Mouse (Mus musculus): Measurements from ENCODE around the gene Apoa2.

The Apoa2 gene

GRCm38 (mm10) chr1:171224857-171225256 lies at the start of gene Apoa2:
TSS of gene Apoa2 (plus strand) at chr1:171225054.
- no peak for DNase-seq (ENCODE audit: low read depth)

DNA sequence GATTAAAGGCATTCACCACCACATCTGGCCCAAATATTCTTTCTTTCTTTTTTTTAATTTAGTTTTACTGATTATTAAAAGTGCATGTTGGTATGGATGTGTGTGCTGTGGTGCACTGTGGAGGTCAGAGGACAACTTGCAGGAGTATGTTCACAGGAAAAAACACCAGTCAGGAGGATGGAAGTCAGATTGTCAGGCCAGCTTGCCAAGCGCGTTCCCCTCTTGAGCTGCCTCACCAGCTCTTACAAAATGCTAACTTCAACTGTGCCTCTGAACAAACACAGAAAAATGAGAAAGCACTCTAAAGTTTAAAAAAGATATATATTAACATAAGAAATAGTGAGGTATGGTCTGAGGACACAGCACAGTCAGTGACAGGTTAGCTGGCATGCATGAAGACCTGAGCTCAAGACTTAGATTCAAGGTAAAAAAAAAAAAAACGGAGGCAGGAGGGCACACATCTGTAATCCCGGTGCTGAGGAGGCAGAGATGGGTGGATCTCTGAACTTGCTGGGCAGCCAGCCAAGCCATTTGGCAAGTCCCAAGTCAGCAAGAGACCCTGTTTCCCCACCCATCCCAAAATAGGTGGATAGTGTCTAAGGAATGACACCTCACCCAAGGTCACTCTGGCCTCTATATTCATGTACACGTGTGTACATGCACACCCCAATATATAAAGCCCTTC lies 45.2 kb upstream of the Apoa2 start:
- DNase-seq (ENCODE audit: low read depth), result no peak

DNA sequence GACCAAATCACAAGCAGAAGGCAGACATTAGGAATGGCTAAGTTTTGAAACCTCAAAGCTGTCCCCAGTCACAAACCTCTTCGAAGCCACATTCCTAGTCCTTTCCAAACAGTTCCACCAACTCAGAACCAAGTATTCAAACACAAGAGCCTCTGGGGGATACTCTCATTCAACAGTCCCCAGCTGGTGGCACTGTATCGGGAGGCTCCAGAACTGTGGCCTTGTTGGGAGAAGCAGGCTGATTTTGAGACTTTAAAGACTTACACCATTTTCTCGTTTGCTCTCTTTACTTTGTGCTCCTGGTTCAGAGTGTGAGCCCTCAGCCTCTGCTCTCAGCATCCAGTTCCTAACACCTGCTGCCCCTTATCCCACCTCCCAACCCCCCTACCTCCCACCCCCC lies 41.8 kb upstream of the Apoa2 start:
- DNase-seq (ENCODE audit: low read depth), result no peak

GRCm38 (mm10) chr1:171183620-171184019 lies 41.2 kb upstream of the Apoa2 start:
- no peak for DNase-seq (ENCODE audit: low read depth)

GRCm38 (mm10) chr1:171184314-171184713 lies 40.5 kb upstream of the Apoa2 start:
- DNase-seq (ENCODE audit: low read depth), result peak; percentile 71

- no peak for DNase-seq (ENCODE audit: low read depth)
These were observed 39.2 kb upstream of the Apoa2 start for GRCm38 (mm10) chr1:171185655-171186054.

DNA sequence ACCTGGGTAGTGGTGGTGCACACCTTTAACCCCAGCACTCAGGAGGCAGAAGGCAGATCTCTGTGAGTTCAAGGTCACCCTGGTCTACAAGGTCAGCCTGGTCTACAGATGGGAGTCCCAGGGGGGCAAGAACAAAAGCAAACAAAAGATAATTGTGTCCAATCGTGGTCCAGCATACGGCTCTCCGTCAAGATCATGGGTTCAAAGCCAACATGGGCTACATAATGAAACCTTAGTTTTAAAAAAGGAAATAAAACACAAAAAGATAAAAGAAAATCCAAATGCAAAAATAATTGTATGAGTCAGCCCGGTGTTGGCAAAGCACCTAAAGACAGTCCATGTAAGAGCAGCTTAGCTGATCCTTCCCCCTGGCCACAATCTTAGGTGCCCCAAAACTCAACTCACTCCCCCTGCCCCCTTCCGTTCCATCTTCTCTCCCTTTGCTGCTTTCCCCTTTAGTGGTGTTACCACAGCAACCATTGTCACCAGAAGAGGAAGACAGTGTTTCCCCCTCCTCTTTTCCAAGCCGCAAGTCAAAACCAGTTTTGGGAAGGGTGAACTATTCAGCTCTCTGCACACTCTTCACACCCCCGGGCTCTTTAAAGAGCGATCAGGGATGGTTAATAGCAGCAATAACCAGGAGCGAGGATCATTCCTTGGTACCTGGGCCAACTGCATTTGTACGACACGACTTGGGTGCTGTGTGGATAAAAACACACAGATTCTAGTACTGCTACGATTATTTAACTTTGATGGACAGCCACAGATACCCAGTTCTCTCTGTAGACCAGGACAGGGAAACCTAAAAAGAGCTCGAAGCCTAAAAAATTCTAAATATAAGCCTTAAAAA lies 36.8 kb upstream of the Apoa2 start:
- peak; percentile 14 for DNase-seq (ENCODE audit: low read depth)

- peak; percentile 35 for DNase-seq (ENCODE audit: low read depth)
These were observed 35.8 kb upstream of the Apoa2 start for GRCm38 (mm10) chr1:171189046-171189445.

GRCm38 (mm10) chr1:171189476-171190114 lies 35.3 kb upstream of the Apoa2 start:
- peak; percentile 61 for DNase-seq (ENCODE audit: low read depth)

- DNase-seq (ENCODE audit: low read depth), result no peak
These were observed 34.0 kb upstream of the Apoa2 start for GRCm38 (mm10) chr1:171190832-171191231.

GRCm38 (mm10) chr1:171192283-171192682 lies 32.6 kb upstream of the Apoa2 start:
- no peak for DNase-seq (ENCODE audit: low read depth)

DNA sequence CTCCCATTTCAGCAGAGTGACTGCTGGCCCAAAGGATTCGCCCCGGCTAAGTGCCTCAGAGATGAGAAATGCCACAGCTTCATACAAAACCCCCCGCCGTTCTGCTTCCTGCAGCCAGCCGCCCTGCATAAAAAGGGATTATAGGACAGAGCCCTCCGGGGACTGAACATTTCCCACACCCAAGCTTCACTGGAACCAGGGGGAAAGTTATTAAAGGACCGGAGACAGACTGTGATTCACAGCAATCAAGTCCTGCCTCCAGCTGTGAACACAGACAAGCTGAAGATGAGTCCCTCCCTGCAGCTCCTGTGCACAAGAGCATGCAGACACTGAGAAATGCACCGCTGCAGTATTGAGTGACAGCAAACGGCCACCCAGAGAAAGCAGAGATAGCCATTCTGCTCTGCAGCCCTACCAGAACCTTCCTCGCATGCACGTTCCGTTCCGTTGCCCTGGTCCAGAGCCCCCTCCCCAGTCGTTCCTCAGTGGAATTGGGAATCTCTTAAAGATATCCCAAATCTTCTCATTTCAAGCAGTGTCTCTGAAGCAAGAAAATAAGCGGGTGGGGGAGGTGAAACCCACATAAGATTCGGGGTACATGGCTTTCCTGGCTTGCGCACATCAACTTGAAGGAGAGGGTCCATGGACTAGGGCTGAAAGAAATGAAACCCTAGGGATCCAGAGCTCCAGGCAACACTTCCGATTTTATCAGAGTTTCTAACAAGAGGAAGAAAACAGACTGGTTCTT lies 31.6 kb upstream of the Apoa2 start:
- DNase-seq (ENCODE audit: low read depth), result no peak

- DNase-seq (ENCODE audit: low read depth), result no peak
These were observed 30.7 kb upstream of the Apoa2 start for GRCm38 (mm10) chr1:171193911-171194830.

- DNase-seq (ENCODE audit: low read depth), result no peak
These were observed 29.6 kb upstream of the Apoa2 start for GRCm38 (mm10) chr1:171195046-171195822.

DNA sequence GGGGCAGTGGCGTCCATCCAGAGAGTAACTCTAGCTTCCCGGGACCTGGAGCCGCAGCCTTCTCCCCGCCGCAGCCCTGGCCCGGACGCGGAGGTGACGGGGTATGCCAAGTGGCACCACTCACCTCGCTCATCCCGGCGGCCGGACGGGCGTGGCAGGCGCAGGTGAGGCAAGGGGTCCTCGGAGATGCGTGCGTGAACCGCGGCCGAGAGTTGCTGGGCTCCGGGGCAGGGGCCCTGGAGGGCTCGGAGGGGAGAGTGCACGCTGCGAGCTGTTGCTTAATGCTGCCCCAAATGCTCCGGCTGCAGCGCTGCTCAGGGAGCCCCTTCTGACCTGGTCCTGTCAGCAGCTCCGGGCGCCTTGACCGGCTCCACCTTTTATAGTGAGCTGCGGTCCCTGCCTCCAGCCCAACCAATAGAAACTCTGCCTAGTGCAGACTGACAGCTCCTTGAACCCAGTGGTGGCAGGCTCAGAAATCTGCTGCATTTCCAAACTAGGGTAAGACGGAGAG lies 28.9 kb upstream of the Apoa2 start, which contains the start of gene Pcp4l1:
Gene Pcp4l1, minus strand, starts transcription at position 382 of the 511 bp plus-strand sequence.
- no peak for DNase-seq (ENCODE audit: low read depth)

DNA sequence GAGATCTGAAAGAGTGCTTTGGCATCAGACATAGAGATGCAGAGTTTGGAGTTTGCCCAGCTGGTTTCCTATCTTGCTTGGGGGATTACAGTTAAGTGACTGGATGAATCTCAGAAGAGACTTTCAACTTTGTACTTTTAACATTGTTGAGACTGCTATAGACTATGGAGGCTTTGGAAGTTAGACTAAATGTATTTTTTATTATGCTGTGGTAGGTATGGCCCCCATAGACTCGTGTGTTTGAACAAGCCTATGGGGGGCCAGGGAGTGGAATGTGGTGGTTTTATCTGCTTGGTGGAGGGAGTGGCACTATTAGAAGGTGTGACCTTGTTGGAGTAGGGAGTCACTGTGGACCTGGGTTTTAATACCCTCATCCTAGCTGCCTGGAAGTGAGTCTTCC lies 25.3 kb upstream of the Apoa2 start:
- no peak for DNase-seq (ENCODE audit: low read depth)

GRCm38 (mm10) chr1:171200769-171201168 lies 24.1 kb upstream of the Apoa2 start:
- DNase-seq (ENCODE audit: low read depth), result no peak

- no peak for DNase-seq (ENCODE audit: low read depth)
These were observed 21.2 kb upstream of the Apoa2 start for GRCm38 (mm10) chr1:171203471-171204248.

- no peak for DNase-seq (ENCODE audit: low read depth)
These were observed 20.6 kb upstream of the Apoa2 start for GRCm38 (mm10) chr1:171204249-171204644.
